Mouse (Mus musculus): ENCODE results near the gene Tmem218. TPM values are rescaled to one million over a fixed set of nuclear protein-coding genes. Genes with fewer than 3 reads are reported as not detected.

The Tmem218 gene
- polyA plus RNA-seq (2015; fragmentation: Nextera tagmentation; extraction: Ambion mirVana), result 12.5 and 14.7 TPM in 2 replicates

GRCm38 (mm10) chr9:37207929-37208411 is at the start of gene Tmem218:
Gene Tmem218, plus strand, starts transcription at chr9:37208223.
- Histone ChIP-seq H3K9me3 (replicated peaks) (no peaks in the 10 kb centered on the region), H3K27me3 (no peaks in the 10 kb centered on the region), H3K27ac (replicated peaks) (peak within 1 kb of the TSS; percentile 86), H3K9ac (peak within 1 kb of the TSS; percentile 90), H3K36me3 (no peaks in the 10 kb centered on the region), H3K4me2 (replicated peaks) (peak within 1 kb of the TSS; percentile 80), H3K4me3 (replicated peaks) (peak within 1 kb of the TSS; percentile 80), H3K4me1 (peaks cover 19% of the 10 kb centered on the region)
- ATAC-seq (ENCODE audit: insufficient number of reproducible peaks, low FRiP score, low TSS enrichment, low read depth), result peak; percentile 100
- 0% methylated on average over 21 of the region's 21 CpGs for WGBS

GRCm38 (mm10) chr9:37160686-37161085 is 47.3 kb upstream of the Tmem218 start:
- Histone ChIP-seq H3K4me1 (no peaks in the 10 kb centered on the region), H3K36me3 (no peaks in the 10 kb centered on the region), H3K27me3 (no peaks in the 10 kb centered on the region), H3K9me3 (replicated peaks) (no peaks in the 10 kb centered on the region), H3K27ac (replicated peaks) (no peak overlapping the region), H3K4me2 (replicated peaks) (no peak overlapping the region), H3K4me3 (replicated peaks) (no peak overlapping the region), H3K9ac (no peak overlapping the region)
- ATAC-seq (ENCODE audit: insufficient number of reproducible peaks, low FRiP score, low TSS enrichment, low read depth), result no peak
- 79% methylated on average over 2 of the region's 2 CpGs for WGBS

- H3K4me2 ChIP-seq (replicated peaks), result no peak overlapping the region
- no peak overlapping the region for H3K4me3 ChIP-seq (replicated peaks)
- no peak overlapping the region for H3K27ac ChIP-seq (replicated peaks)
- H3K36me3 ChIP-seq, result no peaks in the 10 kb centered on the region
- WGBS, result 73% methylated on average over 2 of the region's 2 CpGs
- H3K27me3 ChIP-seq, result no peaks in the 10 kb centered on the region
- ATAC-seq (ENCODE audit: insufficient number of reproducible peaks, low FRiP score, low TSS enrichment, low read depth), result no peak
- no peaks in the 10 kb centered on the region for H3K4me1 ChIP-seq
- no peaks in the 10 kb centered on the region for H3K9me3 ChIP-seq (replicated peaks)
- H3K9ac ChIP-seq, result no peak overlapping the region
These were observed 41.1 kb upstream of the Tmem218 start for GRCm38 (mm10) chr9:37166899-37167298.

- no peak for ATAC-seq (ENCODE audit: insufficient number of reproducible peaks, low FRiP score, low TSS enrichment, low read depth)
- H3K36me3 ChIP-seq, result no peaks in the 10 kb centered on the region
- H3K27ac ChIP-seq (replicated peaks), result no peak overlapping the region
- H3K9ac ChIP-seq, result no peak overlapping the region
- H3K4me2 ChIP-seq (replicated peaks), result no peak overlapping the region
- no peak overlapping the region for H3K4me3 ChIP-seq (replicated peaks)
- H3K4me1 ChIP-seq, result peaks cover 25% of the 10 kb centered on the region
- 25% methylated on average over 5 of the region's 5 CpGs for WGBS
- H3K27me3 ChIP-seq, result peaks cover 3% of the 10 kb centered on the region; the same call in 1 of the 2 replicates
- no peaks in the 10 kb centered on the region for H3K9me3 ChIP-seq (replicated peaks)
These were observed 34.6 kb upstream of the Tmem218 start for GRCm38 (mm10) chr9:37173376-37173775.

GRCm38 (mm10) chr9:37176002-37176401 is 32.0 kb upstream of the Tmem218 start:
- H3K9ac ChIP-seq, result no peak overlapping the region
- no peak overlapping the region for H3K4me3 ChIP-seq (replicated peaks)
- H3K36me3 ChIP-seq, result no peaks in the 10 kb centered on the region
- no peak overlapping the region for H3K27ac ChIP-seq (replicated peaks)
- H3K27me3 ChIP-seq, result peaks cover 3% of the 10 kb centered on the region; the same call in 1 of the 2 replicates
- 60% methylated on average over 3 of the region's 3 CpGs for WGBS
- H3K9me3 ChIP-seq (replicated peaks), result no peaks in the 10 kb centered on the region
- ATAC-seq (ENCODE audit: insufficient number of reproducible peaks, low FRiP score, low TSS enrichment, low read depth), result no peak
- peaks cover 32% of the 10 kb centered on the region for H3K4me1 ChIP-seq
- no peak overlapping the region for H3K4me2 ChIP-seq (replicated peaks)

GRCm38 (mm10) chr9:37177107-37177506 is 30.9 kb upstream of the Tmem218 start:
- Histone ChIP-seq H3K4me2 (replicated peaks) (no peak overlapping the region; the same call in 1 of the 2 replicates), H3K4me3 (replicated peaks) (no peak overlapping the region), H3K4me1 (peaks cover 32% of the 10 kb centered on the region), H3K36me3 (no peaks in the 10 kb centered on the region), H3K27me3 (peaks cover 3% of the 10 kb centered on the region; the same call in 1 of the 2 replicates), H3K9ac (no peak overlapping the region), H3K27ac (replicated peaks) (peak overlapping the region; percentile 58), H3K9me3 (replicated peaks) (no peaks in the 10 kb centered on the region)
- 1% methylated on average over 5 of the region's 5 CpGs for WGBS
- 0 out of 2 replicates have a peak, but pooled peaks have one; percentile 63 for ATAC-seq (ENCODE audit: insufficient number of reproducible peaks, low FRiP score, low TSS enrichment, low read depth)

- Histone ChIP-seq H3K4me3 (replicated peaks) (no peak overlapping the region), H3K9me3 (replicated peaks) (no peaks in the 10 kb centered on the region), H3K4me2 (replicated peaks) (no peak overlapping the region; the same call in 1 of the 2 replicates), H3K36me3 (no peaks in the 10 kb centered on the region), H3K9ac (no peak overlapping the region), H3K4me1 (peaks cover 32% of the 10 kb centered on the region), H3K27ac (replicated peaks) (peak overlapping the region; percentile 58), H3K27me3 (peaks cover 3% of the 10 kb centered on the region; the same call in 1 of the 2 replicates)
- no peak for ATAC-seq (ENCODE audit: insufficient number of reproducible peaks, low FRiP score, low TSS enrichment, low read depth)
- 38% methylated on average over 8 of the region's 8 CpGs for WGBS
These were observed 30.5 kb upstream of the Tmem218 start for GRCm38 (mm10) chr9:37177551-37177950.

- no peak for ATAC-seq (ENCODE audit: insufficient number of reproducible peaks, low FRiP score, low TSS enrichment, low read depth)
- Histone ChIP-seq H3K9ac (no peak overlapping the region), H3K4me3 (replicated peaks) (no peak overlapping the region), H3K27me3 (peaks cover 3% of the 10 kb centered on the region; the same call in 1 of the 2 replicates), H3K4me2 (replicated peaks) (no peak overlapping the region), H3K27ac (replicated peaks) (no peak overlapping the region), H3K9me3 (replicated peaks) (no peaks in the 10 kb centered on the region), H3K4me1 (peaks cover 25% of the 10 kb centered on the region), H3K36me3 (no peaks in the 10 kb centered on the region)
- whole genome bisulfite sequencing, result 32% methylated on average over 4 of the region's 4 CpGs
These were observed 29.1 kb upstream of the Tmem218 start for GRCm38 (mm10) chr9:37178911-37179310.

- Histone ChIP-seq H3K9ac (no peak overlapping the region), H3K9me3 (replicated peaks) (no peaks in the 10 kb centered on the region), H3K27ac (replicated peaks) (no peak overlapping the region), H3K4me2 (replicated peaks) (no peak overlapping the region), H3K27me3 (peaks cover 3% of the 10 kb centered on the region; the same call in 1 of the 2 replicates), H3K4me1 (peaks cover 20% of the 10 kb centered on the region), H3K36me3 (no peaks in the 10 kb centered on the region), H3K4me3 (replicated peaks) (no peak overlapping the region)
- ATAC-seq (ENCODE audit: insufficient number of reproducible peaks, low FRiP score, low TSS enrichment, low read depth), result no peak
- 87% methylated on average over 4 of the region's 4 CpGs for WGBS
These were observed 28.4 kb upstream of the Tmem218 start for GRCm38 (mm10) chr9:37179596-37179995.

GRCm38 (mm10) chr9:37181596-37181995 is 26.4 kb upstream of the Tmem218 start:
- Histone ChIP-seq H3K4me1 (peaks cover 20% of the 10 kb centered on the region), H3K4me2 (replicated peaks) (no peak overlapping the region), H3K9me3 (replicated peaks) (no peaks in the 10 kb centered on the region), H3K27me3 (no peaks in the 10 kb centered on the region), H3K4me3 (replicated peaks) (no peak overlapping the region), H3K9ac (no peak overlapping the region), H3K36me3 (no peaks in the 10 kb centered on the region), H3K27ac (replicated peaks) (no peak overlapping the region)
- 60% methylated on average over 5 of the region's 5 CpGs for WGBS
- ATAC-seq (ENCODE audit: insufficient number of reproducible peaks, low FRiP score, low TSS enrichment, low read depth), result no peak

GRCm38 (mm10) chr9:37183176-37183575 is 24.8 kb upstream of the Tmem218 start:
- no peak for ATAC-seq (ENCODE audit: insufficient number of reproducible peaks, low FRiP score, low TSS enrichment, low read depth)
- Histone ChIP-seq H3K27me3 (no peaks in the 10 kb centered on the region), H3K9ac (no peak overlapping the region), H3K4me2 (replicated peaks) (no peak overlapping the region), H3K9me3 (replicated peaks) (no peaks in the 10 kb centered on the region), H3K4me3 (replicated peaks) (no peak overlapping the region), H3K27ac (replicated peaks) (no peak overlapping the region), H3K36me3 (no peaks in the 10 kb centered on the region), H3K4me1 (peaks cover 9% of the 10 kb centered on the region)
- 61% methylated on average over 2 of the region's 2 CpGs for whole genome bisulfite sequencing

- 62% methylated on average over 5 of the region's 5 CpGs for WGBS
- Histone ChIP-seq H3K27me3 (no peaks in the 10 kb centered on the region), H3K9ac (no peak overlapping the region), H3K4me2 (replicated peaks) (no peak overlapping the region), H3K4me3 (replicated peaks) (no peak overlapping the region), H3K4me1 (no peaks in the 10 kb centered on the region), H3K36me3 (no peaks in the 10 kb centered on the region), H3K9me3 (replicated peaks) (no peaks in the 10 kb centered on the region), H3K27ac (replicated peaks) (no peak overlapping the region)
- ATAC-seq (ENCODE audit: insufficient number of reproducible peaks, low FRiP score, low TSS enrichment, low read depth), result no peak
These were observed 20.6 kb upstream of the Tmem218 start for GRCm38 (mm10) chr9:37187407-37187806.
